Mouse (Mus musculus): ENCODE measurements around the gene Nme6.
"Not testable (repeated sequence)": the region's sequence is repeated elsewhere in the genome, so short reads cannot be mapped to it uniquely, and the experiment has no call there.

The Nme6 gene

DNA sequence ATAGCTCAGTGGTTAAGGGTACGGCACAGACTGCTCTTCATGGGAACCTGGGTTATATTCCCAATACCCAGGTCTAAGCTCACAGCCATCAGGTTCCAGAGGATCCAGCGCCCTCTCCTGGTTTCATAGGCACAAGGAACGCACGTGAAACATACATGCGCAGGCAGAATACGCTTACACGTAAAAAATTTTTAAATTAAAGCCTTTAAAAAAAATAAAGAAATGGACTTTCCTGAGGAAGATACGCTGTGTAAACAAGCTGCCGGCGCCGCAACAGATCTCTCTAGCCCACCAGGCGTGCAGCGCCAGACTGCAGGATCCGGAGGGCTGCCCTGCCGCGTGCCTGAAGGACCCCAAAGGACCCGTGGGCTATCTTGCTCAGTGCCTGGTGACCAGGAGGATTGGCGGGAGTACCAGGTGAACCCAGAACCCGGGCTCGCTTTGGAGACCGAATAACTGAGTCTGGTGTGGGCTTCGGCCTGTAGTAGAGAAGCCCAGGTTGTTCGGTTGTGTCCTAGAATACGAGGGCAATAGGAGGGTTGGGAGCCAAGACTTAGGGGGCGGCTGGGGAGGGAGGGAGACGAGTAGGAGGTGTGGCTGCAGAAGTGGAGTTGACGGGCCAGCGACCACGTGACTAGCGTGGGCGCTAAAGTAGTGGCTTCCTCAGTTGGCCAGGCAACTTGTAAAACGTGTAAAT is at the start of gene Nme6:
TSS of gene Nme6 (plus strand) at position 359 of the 697 bp plus-strand sequence.
- in situ Hi-C loops (cut with MseI, MboI), result no loop called here

DNA sequence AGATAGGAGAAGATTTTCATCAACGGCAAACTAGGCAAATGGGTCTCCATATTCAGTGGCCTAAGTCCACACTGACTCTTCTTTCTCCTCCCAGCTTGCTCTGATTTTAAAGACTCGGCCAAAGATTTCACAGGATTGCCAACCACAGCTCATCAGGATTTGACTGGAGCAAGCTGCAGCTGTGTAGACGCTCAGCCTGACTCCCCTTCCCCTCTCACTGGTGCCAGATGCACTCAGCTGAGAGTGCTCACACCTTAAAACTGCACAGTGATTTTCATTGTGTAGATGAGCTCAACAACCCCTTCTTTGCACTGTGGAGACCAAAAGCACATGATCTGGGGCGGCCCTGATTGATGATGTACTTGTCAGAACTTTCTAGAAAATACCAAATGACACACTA is 42.0 kb upstream of the Nme6 start, which contains the start of gene Fbxw27:
TSS of gene Fbxw27 (minus strand) at position 101 of the 400 bp plus-strand sequence.
- in situ Hi-C loops (cut with MseI, MboI), result not testable (repeated sequence)

DNA sequence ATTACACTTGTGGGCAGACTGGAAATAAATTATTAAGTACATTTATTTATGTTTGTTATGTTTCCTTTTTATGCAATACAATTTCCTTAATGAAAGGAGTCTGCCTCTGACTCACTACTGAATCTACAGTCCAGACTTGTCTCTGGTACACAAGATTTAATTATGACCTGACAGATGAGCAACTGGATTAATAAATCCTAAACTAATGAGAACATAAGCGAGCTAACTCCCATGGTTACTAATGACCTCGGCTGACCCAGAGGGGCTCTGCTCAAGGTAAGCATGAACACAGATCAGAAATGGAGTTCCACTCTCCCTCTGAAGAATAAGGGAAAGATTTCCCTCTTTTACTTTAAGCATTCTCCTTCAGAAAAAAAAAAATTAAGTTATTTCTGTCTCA is 37.3 kb upstream of the Nme6 start:
- in situ Hi-C loops (cut with MseI, MboI), result no loop called here

DNA sequence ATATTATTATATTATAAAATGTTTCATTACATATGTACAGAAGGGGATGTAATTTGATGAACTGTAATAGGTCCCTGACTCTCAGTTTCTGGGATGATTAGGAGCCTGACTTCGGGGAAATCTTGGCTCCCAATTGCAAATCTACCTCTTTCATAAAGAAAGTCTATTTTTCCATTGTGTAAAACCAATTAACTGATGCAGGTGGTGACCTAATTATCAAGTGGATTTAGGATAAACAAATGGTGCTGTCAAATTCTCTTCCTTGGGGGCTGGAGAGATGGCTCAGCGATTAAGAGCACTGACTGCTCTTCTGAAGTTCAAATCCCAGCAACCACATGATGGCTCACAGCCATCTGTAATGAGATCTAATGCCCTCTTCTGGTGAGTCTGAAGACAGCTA is 36.7 kb upstream of the Nme6 start:
- in situ Hi-C loops (cut with MseI, MboI), result no loop called here

DNA sequence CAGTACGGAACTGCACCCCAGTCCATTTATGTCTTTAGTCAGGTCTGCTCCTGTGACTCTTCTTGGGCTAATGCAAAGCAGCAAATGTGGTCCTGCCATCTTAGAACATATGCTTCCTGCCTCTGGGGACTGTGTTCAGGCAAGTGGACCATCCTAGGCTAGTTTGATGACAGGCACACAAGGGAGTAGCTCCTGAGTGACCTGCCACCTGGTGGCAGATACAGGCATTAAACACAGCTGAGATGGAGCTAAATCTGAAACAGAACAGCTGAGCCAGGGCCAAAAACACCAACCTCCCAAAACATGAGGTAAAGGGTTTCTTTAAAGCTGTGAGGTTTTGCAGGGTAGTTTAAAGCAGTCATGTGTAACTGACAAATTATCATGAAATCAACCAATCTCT is 34.5 kb upstream of the Nme6 start:
- in situ Hi-C loops (cut with MseI, MboI), result no loop called here

DNA sequence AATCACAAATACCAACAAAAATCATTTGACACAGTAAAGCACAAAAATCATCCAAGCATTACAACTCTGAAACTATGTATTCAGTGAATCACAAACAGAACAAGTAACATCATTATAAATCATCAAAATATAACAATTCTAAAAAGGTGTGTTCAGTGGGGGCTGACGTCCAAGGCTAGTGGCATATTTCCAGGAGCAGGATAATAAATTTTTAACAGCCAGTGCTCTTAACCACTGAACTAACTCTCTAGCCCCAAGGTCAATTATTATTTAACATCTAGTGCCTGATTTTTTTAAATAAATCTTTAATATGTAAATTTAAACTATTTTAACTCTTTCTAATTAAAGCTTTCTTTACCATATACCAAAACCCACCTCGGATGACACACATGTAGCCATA is 27.0 kb upstream of the Nme6 start:
- in situ Hi-C loops (cut with MseI, MboI), result not testable (repeated sequence)

DNA sequence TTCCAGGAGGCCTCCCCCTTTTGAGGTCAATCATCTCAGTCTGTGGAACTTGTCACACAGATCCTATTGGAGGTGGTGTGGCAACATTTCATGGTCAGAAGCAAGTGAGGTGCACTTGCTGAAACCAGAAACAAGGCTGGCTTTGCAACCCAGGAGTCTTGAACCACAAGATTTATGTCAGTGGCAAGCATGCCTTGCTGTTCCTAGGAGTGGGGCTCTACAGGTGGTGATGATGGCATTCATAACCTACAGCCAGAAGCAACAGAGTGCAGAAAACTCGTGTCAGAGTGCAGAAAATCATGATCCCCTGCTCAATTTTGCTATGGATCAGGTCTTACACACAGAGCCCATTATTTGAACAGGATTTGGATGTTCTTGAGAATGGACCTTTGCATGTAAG is 26.3 kb upstream of the Nme6 start:
- in situ Hi-C loops (cut with MseI, MboI), result no loop called here

DNA sequence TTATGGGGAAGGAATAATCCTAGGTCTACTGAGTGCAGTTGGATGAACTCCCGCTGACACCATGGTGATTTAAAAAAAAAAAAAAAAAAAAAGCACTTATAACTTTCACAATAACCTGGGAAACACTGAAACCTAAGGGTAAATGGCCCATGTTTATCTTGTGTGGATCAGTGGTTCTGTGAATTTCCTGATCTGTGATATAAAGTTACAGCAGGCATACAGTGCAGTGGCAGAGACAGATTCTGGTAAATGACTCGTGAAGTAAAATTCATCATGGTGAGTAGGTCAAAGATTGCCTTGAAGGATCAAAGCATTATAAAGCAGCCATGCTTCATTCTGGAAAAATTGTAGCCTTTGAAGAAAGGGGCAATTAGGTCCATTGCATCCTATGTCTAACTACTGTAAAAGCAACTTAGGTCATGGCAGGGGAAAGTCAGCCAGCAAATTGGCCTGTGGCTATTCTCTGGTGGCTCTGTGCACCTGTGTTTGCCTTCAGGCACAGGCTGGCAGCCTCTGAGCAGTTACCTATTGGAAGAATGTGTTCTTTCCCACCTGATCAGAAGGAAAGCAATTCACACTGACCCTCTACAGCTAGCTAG is 25.8 kb upstream of the Nme6 start:
- in situ Hi-C loops (cut with MseI, MboI), result no loop called here

DNA sequence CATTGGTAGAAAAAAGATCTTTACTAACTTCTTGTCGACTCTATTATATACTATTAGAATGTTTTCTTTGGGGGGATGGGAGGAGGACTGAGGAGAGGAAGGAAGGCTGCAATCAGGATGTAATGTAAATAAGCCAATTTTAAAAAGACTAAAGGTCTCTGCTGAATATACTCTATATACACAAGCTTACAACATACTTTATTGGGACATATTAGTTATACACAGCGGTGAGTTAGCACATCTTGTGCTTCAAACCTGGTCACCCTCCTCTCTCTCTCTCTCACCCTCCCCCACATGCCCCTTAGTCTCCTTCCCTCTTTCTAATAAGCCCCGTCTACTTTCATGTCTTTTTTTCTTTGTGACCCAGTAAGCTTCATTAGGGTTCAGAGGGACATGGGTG is 24.7 kb upstream of the Nme6 start:
- in situ Hi-C loops (cut with MseI, MboI), result no loop called here

DNA sequence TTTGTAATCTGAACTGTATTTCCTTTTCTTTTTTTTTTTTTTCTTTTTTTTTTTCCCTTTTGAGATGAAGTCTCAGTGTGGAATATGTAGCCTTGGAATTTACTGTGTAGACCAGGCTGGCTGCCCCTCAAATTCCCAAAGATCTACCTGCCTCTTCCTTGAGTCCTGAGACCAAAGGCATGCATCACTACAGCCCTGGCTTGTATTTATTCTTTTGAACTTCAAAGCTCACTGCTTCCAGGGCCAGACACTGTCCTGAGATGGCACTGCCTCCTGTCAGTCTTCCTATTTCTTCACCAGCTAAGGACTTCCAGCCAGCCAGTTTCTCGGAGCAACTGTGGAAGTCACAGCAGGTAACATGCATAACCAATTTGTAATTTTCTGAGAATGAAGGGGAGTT is 20.6 kb upstream of the Nme6 start, which contains the start of gene Spink8:
TSS of gene Spink8 (plus strand) at position 301 of the 400 bp plus-strand sequence.
- in situ Hi-C loops (cut with MseI, MboI), result no loop called here

DNA sequence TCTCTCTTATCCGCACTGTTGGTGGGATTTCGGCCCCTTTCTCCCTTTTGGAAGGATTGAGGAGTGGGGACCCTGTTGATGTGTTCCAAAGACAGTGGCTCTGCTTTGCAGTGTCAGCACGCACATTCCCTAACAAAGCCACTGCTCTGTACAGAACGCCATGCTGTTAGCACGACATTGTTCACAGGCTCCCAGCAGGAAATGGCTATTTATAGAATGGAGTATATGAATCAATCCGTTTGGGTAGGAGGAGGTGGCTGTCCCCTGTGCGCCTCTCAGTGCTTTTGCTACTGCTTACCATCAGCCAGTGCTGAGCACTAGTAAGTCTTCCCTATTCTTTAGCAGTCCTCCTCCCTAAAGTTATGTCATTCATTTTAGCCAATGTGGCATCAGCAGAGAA is 19.1 kb upstream of the Nme6 start:
- in situ Hi-C loops (cut with MseI, MboI), result no loop called here

DNA sequence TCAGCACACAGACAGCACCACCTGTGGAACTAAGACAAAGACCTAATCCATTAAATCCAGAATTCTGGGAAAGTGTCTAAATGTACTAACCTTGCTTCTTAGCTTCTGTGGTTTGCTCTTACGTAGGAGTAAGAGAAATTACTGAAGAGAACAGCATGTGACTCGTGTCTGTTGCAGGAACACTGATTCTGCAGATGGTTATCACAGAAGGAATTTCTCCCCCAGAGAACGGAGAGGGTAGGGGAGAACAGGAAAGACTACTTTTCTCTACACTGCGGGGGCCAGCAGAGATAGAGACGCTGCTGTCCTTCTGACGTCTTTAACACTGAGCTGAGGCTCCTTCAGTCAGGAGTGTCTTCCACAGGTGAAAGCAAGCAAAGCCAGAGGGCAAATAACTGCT is 16.2 kb upstream of the Nme6 start:
- in situ Hi-C loops (cut with MseI, MboI), result no loop called here

DNA sequence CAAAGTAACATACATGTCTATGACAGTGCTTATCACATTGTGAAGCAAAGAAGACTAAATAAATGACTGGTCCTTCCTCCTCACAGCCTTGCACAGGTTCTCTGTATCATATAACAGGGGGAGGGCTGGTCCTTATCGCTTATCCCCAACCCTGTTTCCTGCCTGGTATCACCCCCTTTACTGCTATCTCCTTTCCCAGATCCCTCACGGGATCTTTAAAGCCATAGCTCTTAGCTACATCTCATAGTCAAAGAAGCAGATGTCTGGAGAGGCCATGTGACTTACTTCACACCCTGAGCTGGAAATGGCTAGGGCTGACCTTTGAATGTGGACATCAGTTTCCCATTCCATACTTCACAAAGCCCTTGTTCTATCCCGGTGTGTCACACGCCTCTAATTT is 6.8 kb upstream of the Nme6 start:
- in situ Hi-C loops (cut with MseI, MboI), result no loop called here

DNA sequence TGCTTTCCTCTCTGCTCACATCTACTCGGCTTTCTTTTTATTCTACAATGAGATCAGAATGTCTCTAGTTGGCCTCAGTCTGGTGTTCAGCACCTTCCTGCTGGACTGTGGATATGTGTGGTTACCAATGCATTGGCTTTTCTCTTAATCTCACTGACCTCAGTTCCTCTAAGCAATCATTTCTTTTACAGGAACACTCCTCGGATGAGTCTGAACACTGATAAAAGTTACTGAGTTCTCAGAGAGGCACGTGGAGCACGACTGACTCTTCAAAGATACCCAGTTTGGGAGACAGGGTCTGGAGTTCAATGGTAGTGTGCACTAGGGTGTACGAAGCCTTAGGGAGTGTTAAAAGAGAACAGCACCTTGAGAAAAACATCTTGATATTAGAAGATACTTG is 6.4 kb upstream of the Nme6 start:
- in situ Hi-C loops (cut with MseI, MboI), result no loop called here

DNA sequence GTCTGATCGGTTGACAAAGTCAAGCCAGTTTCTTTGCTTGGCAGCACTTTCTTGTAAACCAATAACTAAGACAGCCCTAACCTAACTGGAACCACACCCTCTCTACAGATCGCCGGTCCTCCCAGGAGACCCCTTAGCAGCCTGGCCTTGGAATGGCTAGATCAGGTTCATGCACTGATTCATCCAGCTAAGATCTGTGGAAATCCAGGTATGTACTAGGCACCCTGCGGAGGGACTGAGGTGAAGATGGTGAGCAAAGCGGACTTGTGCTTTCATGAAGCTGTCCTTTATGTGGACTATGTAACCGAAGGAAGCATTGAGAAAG is 501 bp downstream of the Nme6 start:
- in situ Hi-C loops (cut with MseI, MboI), result no loop called here

DNA sequence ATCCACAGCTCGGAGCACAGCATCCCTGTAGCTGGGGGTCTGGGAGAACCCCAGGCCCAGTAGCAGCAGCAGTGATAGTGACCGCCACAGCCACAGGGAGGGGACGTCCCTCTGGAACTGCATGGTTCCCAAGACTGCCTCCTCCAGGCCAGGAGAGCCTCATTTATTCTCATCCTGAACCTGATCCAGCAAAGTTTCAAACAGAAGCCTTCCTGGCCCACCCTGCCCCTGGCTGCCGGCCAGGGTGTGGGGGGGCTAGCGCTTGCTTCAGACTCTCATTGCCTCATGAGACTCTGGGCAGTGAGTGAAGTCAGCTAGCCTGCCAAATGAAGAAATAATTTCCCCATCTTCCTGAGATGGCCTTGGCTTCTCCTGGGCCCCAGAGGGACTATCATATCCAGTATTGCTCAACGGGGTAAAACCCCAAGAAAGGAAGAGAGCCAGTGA is 16.8 kb downstream of the Nme6 start, which contains the start of gene Camp:
TSS of gene Camp (minus strand) at position 306 of the 447 bp plus-strand sequence.
- in situ Hi-C loops (cut with MseI, MboI), result no loop called here

DNA sequence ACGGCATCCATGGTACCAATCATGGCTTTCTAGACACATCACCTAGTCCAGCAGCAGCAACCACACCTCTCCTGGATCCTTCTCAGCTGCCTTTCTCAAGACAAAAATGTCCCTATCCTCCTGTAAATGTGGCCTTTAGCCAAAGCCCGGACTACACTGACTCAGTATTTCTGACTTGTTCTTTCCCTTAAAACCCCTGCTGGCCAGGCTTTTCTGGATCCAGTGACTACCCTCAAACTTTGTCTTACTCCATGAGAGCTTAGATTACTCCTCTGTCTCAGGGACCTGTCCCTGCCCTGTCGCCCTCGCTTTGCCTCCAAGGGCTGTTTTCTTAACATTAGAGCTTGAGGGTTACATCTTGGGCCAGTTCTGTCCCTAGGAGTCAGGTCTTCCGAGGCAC is 17.6 kb downstream of the Nme6 start:
- in situ Hi-C loops (cut with MseI, MboI), result no loop called here

DNA sequence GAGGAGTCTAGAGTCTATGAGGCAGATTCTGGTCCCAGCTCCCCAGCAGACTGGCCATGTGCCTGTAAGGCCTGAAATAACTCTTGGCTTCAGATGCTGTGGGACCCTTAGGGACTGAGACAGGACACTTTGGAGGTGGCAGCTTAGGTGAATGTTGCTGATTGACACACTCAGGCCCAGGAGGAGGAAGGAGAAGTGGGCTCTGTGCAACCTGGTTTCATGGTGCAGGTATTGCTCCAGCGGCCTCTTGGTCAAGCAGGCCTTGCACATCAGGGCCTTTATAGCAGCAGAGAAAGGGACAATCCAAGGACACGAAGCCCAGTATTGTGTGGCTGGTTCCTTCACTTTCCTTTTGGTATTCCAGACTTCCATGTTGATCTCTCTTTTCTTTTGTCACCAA is 21.8 kb downstream of the Nme6 start:
- in situ Hi-C loops (cut with MseI, MboI), result no loop called here

DNA sequence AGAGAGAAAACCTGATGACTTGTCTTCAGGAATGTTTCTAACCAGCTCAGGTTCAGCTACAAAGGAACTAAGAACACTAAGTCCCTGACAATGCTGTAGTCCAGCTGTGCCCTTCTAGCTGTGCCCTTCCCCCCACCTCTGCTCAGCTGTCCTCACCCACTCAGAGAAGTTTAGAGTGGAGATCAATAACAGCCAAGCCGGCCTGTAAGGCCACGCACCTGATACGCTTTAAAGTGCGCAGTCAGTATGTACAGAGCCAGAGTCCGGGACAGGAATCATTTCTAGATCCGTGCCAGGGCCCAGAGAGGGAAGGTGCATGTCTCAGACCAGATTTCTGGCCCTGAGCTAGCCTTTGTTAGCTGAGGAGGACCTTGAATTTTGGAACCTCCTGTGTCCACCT is 23.4 kb downstream of the Nme6 start:
- in situ Hi-C loops (cut with MseI, MboI), result no loop called here

DNA sequence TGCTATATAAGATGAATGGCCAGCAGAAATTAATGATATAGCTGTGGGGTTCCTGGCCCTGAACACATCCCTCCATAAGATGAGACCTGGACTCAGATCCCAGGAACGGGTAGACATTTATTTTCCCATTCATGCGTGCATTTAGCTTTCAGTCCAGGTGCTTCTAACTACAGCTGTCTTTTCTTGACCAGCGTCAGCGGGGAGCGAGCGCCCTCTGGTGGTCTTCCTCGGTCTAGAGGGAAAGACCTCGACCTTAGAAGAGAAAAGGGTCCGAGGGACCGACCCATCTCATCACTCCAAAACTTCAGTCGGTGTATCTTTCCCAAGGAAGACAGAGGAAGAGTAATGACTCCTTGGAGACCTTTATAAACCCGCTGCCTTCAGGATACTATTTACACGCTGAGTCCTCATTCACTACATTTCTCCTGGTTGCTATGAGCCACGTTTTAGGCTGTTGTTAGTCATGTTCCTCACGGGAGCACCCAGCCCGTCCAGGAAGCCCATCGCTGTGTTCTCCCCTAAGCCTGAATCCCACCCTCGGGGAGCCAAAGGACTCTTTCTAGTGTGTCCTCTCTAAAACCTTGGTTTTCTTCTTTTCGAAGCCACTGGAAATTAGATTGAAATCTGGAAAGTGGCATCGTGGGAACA is 30.0 kb downstream of the Nme6 start:
- in situ Hi-C loops (cut with MseI, MboI), result no loop called here

DNA sequence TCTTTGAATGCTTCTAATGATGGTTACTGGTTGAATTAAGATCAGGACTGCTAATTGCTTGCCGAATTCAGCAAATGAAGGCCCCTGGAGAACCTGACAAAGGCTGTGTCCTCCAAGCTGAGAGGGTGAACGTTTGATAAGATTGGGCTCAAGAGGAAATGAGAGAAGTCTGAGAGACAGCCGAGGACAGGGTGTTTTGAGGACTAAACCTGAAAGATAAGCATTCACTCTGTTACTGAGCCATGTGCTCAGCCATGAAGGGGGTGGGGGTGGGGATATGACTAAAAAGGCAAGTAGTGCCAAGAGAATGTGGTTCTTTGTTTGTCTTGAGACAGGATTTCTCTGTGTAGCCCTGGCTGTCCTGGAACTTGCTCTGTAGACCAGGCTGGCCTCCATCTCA is 30.5 kb downstream of the Nme6 start:
- in situ Hi-C loops (cut with MseI, MboI), result no loop called here

DNA sequence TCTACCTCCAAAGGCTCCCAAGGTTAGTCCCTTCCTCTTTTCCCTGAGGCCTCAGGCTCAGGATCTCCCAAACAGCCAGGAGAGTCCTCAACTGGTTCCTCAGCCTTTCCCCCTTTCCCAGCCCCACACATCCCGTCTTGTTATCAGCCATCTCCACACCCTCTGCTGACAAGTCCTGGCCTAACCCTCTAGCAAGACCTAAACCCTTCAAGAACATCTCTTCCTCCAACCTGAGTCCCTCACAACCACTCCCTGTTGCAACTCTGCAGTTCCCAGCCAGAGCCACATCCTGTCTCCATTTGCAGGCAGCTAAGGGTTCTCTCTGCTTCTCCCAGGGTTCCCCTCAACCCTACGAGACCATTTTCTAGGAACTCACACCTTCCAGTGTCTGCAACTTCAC is 33.7 kb downstream of the Nme6 start:
- in situ Hi-C loops (cut with MseI, MboI), result no loop called here

DNA sequence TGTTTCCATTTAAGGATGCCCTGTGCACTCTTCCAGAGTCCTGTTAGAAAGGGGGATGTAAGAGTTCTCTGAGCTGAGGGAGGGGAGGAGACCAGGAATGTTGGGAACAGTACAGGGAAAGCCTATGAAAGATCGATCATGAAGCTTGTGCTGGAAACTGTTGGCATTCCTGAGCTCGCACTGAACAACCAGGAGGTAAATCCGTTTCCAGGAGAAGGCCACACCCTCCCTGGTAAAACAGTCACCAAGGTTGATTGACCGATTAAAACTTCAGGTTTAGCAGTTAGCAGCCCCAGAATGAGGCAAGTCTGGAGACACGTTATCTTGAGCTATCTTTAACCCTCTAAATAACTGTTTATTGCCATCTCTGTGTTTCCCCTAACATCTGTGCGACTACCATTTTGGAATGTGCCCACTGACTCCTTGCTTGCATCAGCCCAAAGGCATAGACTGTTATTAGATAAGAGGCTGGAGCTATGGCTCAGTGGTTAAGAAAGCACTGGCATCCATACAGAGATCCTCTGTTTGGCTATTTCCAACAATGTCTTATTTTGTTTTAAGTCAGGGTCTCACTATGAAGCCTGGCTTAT is 38.5 kb downstream of the Nme6 start:
- in situ Hi-C loops (cut with MseI, MboI), result no loop called here
